Mouse (Mus musculus) CH12.LX (cell line): ENCODE results near the gene Cwc22. TPM values are rescaled to one million over a fixed set of nuclear protein-coding genes. Genes with fewer than 3 reads are reported as not detected.

Experiments used
- DNase-seq: peaks from one replicate; pipeline ENCODE4 v3.0.0-alpha.2; 2013; ENCODE audit errors: extremely low read depth
- H3K27ac ChIP-seq: 2 replicates; pipeline ENCODE4 v1.5.1; 2012; ENCODE audit warnings: low read depth, mild to moderate bottlenecking, control low read depth, moderate library complexity; ENCODE audit not compliant: insufficient read depth
- H3K27me3 ChIP-seq: replicated peaks from 2 replicates; pipeline ENCODE3; 2012; ENCODE audit warnings: inconsistent platforms
- H3K36me3 ChIP-seq, 2 experiments: replicated peaks in 1 of 2; 2 replicates each; pipeline versions ENCODE3 to v1.6.1; 2012; ENCODE audit warnings: inconsistent platforms in 1 of 2, low read length in 1 of 2, mild to moderate bottlenecking in 1 of 2, mixed read lengths in 1 of 2, moderate library complexity in 1 of 2; ENCODE audit not compliant: control insufficient read depth in 1 of 2, insufficient read depth in 1 of 2
- H3K4me1 ChIP-seq, 2 experiments: 2 replicates each; pipeline ENCODE4 v1.6.1; 2012; ENCODE audit warnings: inconsistent platforms in 1 of 2, moderate library complexity in 1 of 2; ENCODE audit not compliant: insufficient read depth in 2 of 2, control insufficient read depth in 1 of 2
- H3K4me2 ChIP-seq: 2 replicates; pipeline ENCODE4 v1.6.1; 2012; ENCODE audit warnings: low read depth, mild to moderate bottlenecking, control low read depth; ENCODE audit not compliant: poor library complexity, insufficient read depth, severe bottlenecking
- H3K4me3 ChIP-seq, 3 experiments: fragments of 150-350 bp in 1 of 3; sonication (generic) in 1 of 3; replicated peaks in 1 of 3; 2 replicates each; pipeline versions ENCODE3 to v1.5.1; 2011 to 2012; ENCODE audit warnings: low read depth in 2 of 3, low read length in 2 of 3, mild to moderate bottlenecking in 2 of 3, moderate library complexity in 2 of 3, control low read depth in 1 of 3, improper control_type of control experiment in 1 of 3, inconsistent platforms in 1 of 3, mixed read lengths in 1 of 3; ENCODE audit not compliant: poor library complexity in 1 of 3
- H3K79me2 ChIP-seq: replicated peaks from 2 replicates; pipeline ENCODE4 v1.6.1; 2012; ENCODE audit warnings: mild to moderate bottlenecking, moderate library complexity; ENCODE audit not compliant: control insufficient read depth, poor library complexity, insufficient read depth, severe bottlenecking; ENCODE audit errors: extremely low read depth
- H3K9ac ChIP-seq: 2 replicates; pipeline ENCODE4 v1.6.1; 2012; ENCODE audit warnings: low read depth, mild to moderate bottlenecking, control low read depth, moderate library complexity; ENCODE audit not compliant: insufficient read depth
- H3K9me3 ChIP-seq: replicated peaks from 2 replicates; pipeline ENCODE3; 2012; ENCODE audit warnings: low read length, inconsistent platforms, mixed read lengths
- CHD1 ChIP-seq: IDR thresholded peaks from 2 replicates; pipeline ENCODE4 v1.6.1; 2012; ENCODE audit warnings: low read depth, low read length, improper control_type of control experiment, inconsistent platforms
- CHD2 ChIP-seq: IDR thresholded peaks from 2 replicates; pipeline ENCODE4 v1.6.1; 2011; ENCODE audit warnings: low read length, improper control_type of control experiment
- CTCF ChIP-seq, 2 experiments: IDR thresholded peaks in 1 of 2; conservative IDR thresholded peaks in 1 of 2; 2 replicates each; pipeline ENCODE4 v1.5.1; 2011 to 2012; ENCODE audit warnings: low read depth in 2 of 2, low read length in 2 of 2, improper control_type of control experiment in 1 of 2, inconsistent platforms in 1 of 2, mild to moderate bottlenecking in 1 of 2, moderate library complexity in 1 of 2
- E2F4 ChIP-seq: IDR thresholded peaks from 2 replicates; pipeline ENCODE4 v1.6.1; 2011; ENCODE audit warnings: low read depth, low read length, improper control_type of control experiment; ENCODE audit not compliant: insufficient replicate concordance
- ELF1 ChIP-seq: IDR thresholded peaks from 2 replicates; pipeline ENCODE4 v1.6.1; 2014; ENCODE audit warnings: low read depth, mild to moderate bottlenecking, inconsistent platforms, low read length, improper control_type of control experiment
- EP300 ChIP-seq: IDR thresholded peaks from 2 replicates; pipeline ENCODE4 v1.6.1; 2011; ENCODE audit warnings: low read length, improper control_type of control experiment
- IRF4 ChIP-seq: IDR thresholded peaks from 2 replicates; pipeline ENCODE4 v1.6.1; 2014; ENCODE audit warnings: low read depth, mild to moderate bottlenecking, inconsistent platforms, low read length, improper control_type of control experiment
- JUN ChIP-seq: IDR thresholded peaks from 2 replicates; pipeline ENCODE4 v1.6.1; 2011; ENCODE audit warnings: low read depth, mild to moderate bottlenecking, low read length, improper control_type of control experiment, moderate library complexity; ENCODE audit not compliant: insufficient read depth
- JUND ChIP-seq: conservative IDR thresholded peaks from 2 replicates; pipeline ENCODE4 v1.6.1; 2011; ENCODE audit warnings: low read depth, low read length, improper control_type of control experiment
- KAT2A ChIP-seq: IDR thresholded peaks from 2 replicates; pipeline ENCODE4 v1.6.1; 2012; ENCODE audit warnings: low read length, improper control_type of control experiment, inconsistent platforms; ENCODE audit not compliant: insufficient replicate concordance
- MAFK ChIP-seq: IDR thresholded peaks from 2 replicates; pipeline ENCODE4 v1.6.1; 2011; ENCODE audit warnings: low read length, improper control_type of control experiment; ENCODE audit not compliant: insufficient replicate concordance
- MAX ChIP-seq: IDR thresholded peaks from 2 replicates; pipeline ENCODE4 v1.6.1; 2011; ENCODE audit warnings: low read length, improper control_type of control experiment
- NRF1 ChIP-seq: IDR thresholded peaks from 2 replicates; pipeline ENCODE4 v1.6.1; 2014; ENCODE audit warnings: low read depth, mild to moderate bottlenecking, inconsistent platforms, low read length, improper control_type of control experiment, moderate library complexity
- PAX5 ChIP-seq: IDR thresholded peaks from 2 replicates; pipeline ENCODE4 v1.6.1; 2012; ENCODE audit warnings: low read length, inconsistent platforms, mixed read lengths
- SIN3A ChIP-seq: IDR thresholded peaks from 2 replicates; pipeline ENCODE4 v1.6.1; 2012; ENCODE audit warnings: low read length, improper control_type of control experiment, inconsistent platforms
- TBP ChIP-seq: conservative IDR thresholded peaks from 2 replicates; pipeline ENCODE4 v1.6.1; 2011; ENCODE audit warnings: low read depth, low read length, improper control_type of control experiment
- TCF12 ChIP-seq: IDR thresholded peaks from 2 replicates; pipeline ENCODE4 v1.6.1; 2014; ENCODE audit warnings: low read depth, mild to moderate bottlenecking, inconsistent platforms, low read length, improper control_type of control experiment
- USF1 ChIP-seq: IDR thresholded peaks from 2 replicates; pipeline ENCODE4 v1.6.1; 2014; ENCODE audit warnings: low read depth, mild to moderate bottlenecking, inconsistent platforms, low read length, improper control_type of control experiment
- USF2 ChIP-seq: conservative IDR thresholded peaks from 2 replicates; pipeline ENCODE4 v1.6.1; 2011; ENCODE audit warnings: low read depth, low read length, improper control_type of control experiment
- dilution Hi-C: fragments of 300-500 bp; cut with MboI; formaldehyde crosslinking; loops from 2 replicates; pipeline ENCODE4 v1.14.3; 2020; ENCODE audit warnings: low sequenced_read_pairs; ENCODE audit not compliant: extremely low pct_unique_long_range_greater_than_20kb, extremely low pct_ligation_motif_present
- in situ Hi-C: fragments of 300-500 bp; cut with MboI; formaldehyde crosslinking; loops from 3 replicates; pipeline ENCODE4 v1.14.3; 2019; ENCODE audit warnings: low sequenced_read_pairs, low pct_ligation_motif_present, low pct_unique_long_range_greater_than_20kb, mixed read lengths
- polyA plus RNA-seq: library from polyadenylated mRNA; unstranded; fragments of >175 nt; gene quantifications from 2 replicates; pipeline ENCODE4 v1.2.1, GENCODE M21; 2012; ENCODE audit warnings: low read depth; ENCODE audit not compliant: insufficient read length
- total RNA-seq, 2 experiments: library from RNA; depleted of rRNA; stranded (reverse); fragments of 300-350 nt in 1 of 2; fragments of >200 nt in 1 of 2; gene quantifications; 2 replicates each; pipeline ENCODE4 v1.2.3; 2012 to 2014

Gene Cwc22
- total and polyA plus RNA-seq, 3 experiments = 51.3 to 74.5 (median 53.2) TPM

DNA sequence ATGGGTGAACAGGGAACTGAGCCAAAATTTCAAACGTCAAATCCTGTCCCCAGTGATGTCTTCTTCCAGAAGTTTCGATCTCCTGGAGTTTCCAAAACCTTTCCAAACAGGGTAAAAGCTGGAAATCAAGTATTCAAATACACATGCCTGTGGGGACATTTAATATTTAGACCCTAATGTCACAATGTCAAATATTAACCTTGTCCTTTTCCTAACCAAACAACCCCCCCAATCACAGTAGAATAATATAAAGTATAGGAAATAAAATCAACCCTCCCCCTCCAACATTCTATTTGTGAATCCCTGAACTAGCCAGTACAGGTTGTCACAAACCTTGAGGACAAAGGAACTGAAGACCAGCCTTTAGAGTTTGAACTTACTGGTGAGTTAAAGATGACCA is 44.6 kb upstream of the Cwc22 start:
- DNase-seq = no peak
- Histone ChIP-seq H3K27ac (no peak overlapping the region), H3K9me3 (no peaks in the 10 kb centered on the region), H3K27me3 (no peaks in the 10 kb centered on the region), H3K4me1 (no peaks in the 10 kb centered on the region), H3K79me2 (no peaks in the 10 kb centered on the region), H3K36me3 (no peaks in the 10 kb centered on the region), H3K4me3 (no peak overlapping the region)
- no peak for TF ChIP-seq SIN3A
- TF ChIP-seq, all 38 proteins: peak for 0
- H3K4me2 ChIP-seq = no peak overlapping the region
- dilution Hi-C loops (no loop called here), in situ Hi-C loops (no loop called here)
- H3K9ac ChIP-seq = no peak overlapping the region

DNA sequence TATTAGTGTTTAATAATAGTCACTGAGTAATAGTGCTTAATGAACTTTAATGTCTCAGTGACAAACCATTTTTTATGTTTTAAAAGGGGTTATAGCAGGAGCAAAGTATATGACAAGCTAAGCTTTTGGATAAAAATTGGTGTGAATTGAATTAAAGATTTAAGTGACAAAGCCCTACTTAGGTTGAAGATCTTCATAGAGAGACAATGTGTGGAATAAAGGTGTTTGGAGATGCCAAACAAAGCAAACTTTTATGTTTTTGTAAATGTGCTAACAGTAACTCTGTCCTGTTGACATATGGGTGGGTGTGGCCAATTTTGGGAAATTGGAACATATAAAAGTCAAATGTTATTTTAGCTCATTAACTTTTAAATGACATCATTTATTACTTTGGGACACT is 43.9 kb upstream of the Cwc22 start:
- H3K9me3 ChIP-seq = no peaks in the 10 kb centered on the region
- no peaks in the 10 kb centered on the region for H3K4me1 ChIP-seq
- no peaks in the 10 kb centered on the region for H3K36me3 ChIP-seq
- no peak overlapping the region for H3K4me3 ChIP-seq
- no peaks in the 10 kb centered on the region for H3K79me2 ChIP-seq
- H3K4me2 ChIP-seq = no peak overlapping the region
- TF ChIP-seq CHD2 (no peak), EP300 (no peak), USF1 (no peak), IRF4 (no peak), TBP (no peak), SIN3A (no peak), ELF1 (no peak), TCF12 (no peak), JUND (no peak), PAX5 (no peak), MAFK (no peak), MAX (no peak), KAT2A (no peak), CHD1 (no peak), NRF1 (no peak), JUN (no peak), E2F4 (no peak), USF2 (no peak), CTCF (conservative IDR thresholded peaks at IDR 0.05 in 1 of 2, IDR thresholded peaks at IDR 0.05 in 1 of 2; ENCODE audit: low read depth in 2 of 2, low read length in 2 of 2) (no peak)
- TF ChIP-seq, all 38 proteins: peak for 0
- no peak for DNase-seq
- no peaks in the 10 kb centered on the region for H3K27me3 ChIP-seq
- dilution Hi-C loops (no loop called here), in situ Hi-C loops (no loop called here)
- no peak overlapping the region for H3K9ac ChIP-seq
- no peak overlapping the region for H3K27ac ChIP-seq
